Mouse (Mus musculus): Measurements from ENCODE around the gene Vmn1r44. TPM values are rescaled to one million over a fixed set of nuclear protein-coding genes. Genes with fewer than 3 reads are reported as not detected.

Vmn1r44 gene
- total and polyA plus RNA-seq, 3 experiments: not detected

DNA sequence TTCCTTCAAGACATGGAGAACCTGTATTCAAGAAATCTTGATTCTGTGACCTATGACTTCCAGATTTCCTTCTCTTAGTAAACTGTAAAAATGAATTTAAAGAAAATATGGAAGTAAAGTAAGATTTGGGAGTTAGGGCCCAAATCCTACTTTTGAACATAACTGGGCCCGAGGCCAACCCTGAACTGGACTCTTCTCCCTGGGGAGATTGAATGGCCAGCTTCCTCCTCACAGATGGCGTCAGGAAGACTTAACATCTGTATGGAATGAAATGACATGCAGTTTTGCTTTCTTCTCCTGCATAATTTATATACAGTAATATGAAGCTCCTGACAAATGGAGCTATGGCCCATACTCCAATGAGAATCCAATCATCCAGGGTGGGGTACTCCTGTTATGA, 57.5 kb downstream of the Vmn1r44 start:
- no peaks in the 10 kb centered on the region for H3K4me1 ChIP-seq (ENCODE audit: control insufficient read depth in 1 of 2, insufficient read depth in 2 of 2)
- no peak overlapping the region for H3K4me3 ChIP-seq (replicated peaks in 1 of 3; ENCODE audit: low read depth in 2 of 3, low read length in 2 of 3, poor library complexity in 1 of 3)
- no peaks in the 10 kb centered on the region for H3K79me2 ChIP-seq (replicated peaks; ENCODE audit: control insufficient read depth, extremely low read depth, insufficient read depth, poor library complexity, severe bottlenecking)
- no peak overlapping the region for H3K4me2 ChIP-seq (ENCODE audit: insufficient read depth, low read depth, poor library complexity, severe bottlenecking)
- in situ Hi-C loops (cut with MboI; ENCODE audit: low pct_ligation_motif_present, low pct_unique_long_range_greater_than_20kb, low sequenced_read_pairs) (no loop called here), dilution Hi-C loops (cut with MboI; ENCODE audit: extremely low pct_ligation_motif_present, extremely low pct_unique_long_range_greater_than_20kb, low sequenced_read_pairs) (no loop called here)
- no peak overlapping the region for H3K27ac ChIP-seq (ENCODE audit: insufficient read depth, low read depth)
- H3K36me3 ChIP-seq (replicated peaks in 1 of 2; ENCODE audit: control insufficient read depth in 1 of 2, insufficient read depth in 1 of 2, low read length in 1 of 2): no peaks in the 10 kb centered on the region
- H3K27me3 ChIP-seq (replicated peaks): no peaks in the 10 kb centered on the region
- H3K9me3 ChIP-seq (replicated peaks; ENCODE audit: low read length): no peaks in the 10 kb centered on the region
- no peak for DNase-seq (ENCODE audit: extremely low read depth)
- TF ChIP-seq USF2 (conservative IDR thresholded peaks at IDR 0.05; ENCODE audit: low read depth, low read length) (no peak), ETS1 (conservative IDR thresholded peaks at IDR 0.05; ENCODE audit: low read depth, low read length) (no peak), BHLHE40 (IDR thresholded peaks at IDR 0.05; ENCODE audit: low read depth, low read length) (no peak), MAZ (IDR thresholded peaks at IDR 0.05; ENCODE audit: low read depth, low read length) (no peak), KAT2A (IDR thresholded peaks at IDR 0.05; ENCODE audit: insufficient replicate concordance, low read length) (no peak)
- no peak overlapping the region for H3K9ac ChIP-seq (ENCODE audit: insufficient read depth, low read depth)

Other genes starting within 250 kb of the Vmn1r44 start
- gene Txnrd3, start 239.7 kb upstream of the Vmn1r44 start, total RNA-seq (2012; rRNA removed): 6.1 and 6.7 TPM in 2 replicates
- 7.9 and 8.6 TPM in 2 replicates for gene Txnrd3, start 239.7 kb upstream of the Vmn1r44 start, total RNA-seq (2014; rRNA removed)
- 8.0 TPM in 2 replicates for gene Txnrd3, start 239.7 kb upstream of the Vmn1r44 start, polyA plus RNA-seq (2012; ENCODE audit: insufficient read length, low read depth)
- not detected in 2 replicates for gene Vmn1r40, start 176.1 kb upstream of the Vmn1r44 start, total RNA-seq (2012; rRNA removed)
- gene Vmn1r40, start 176.1 kb upstream of the Vmn1r44 start, total RNA-seq (2014; rRNA removed): not detected in 2 replicates
- gene Vmn1r40, start 176.1 kb upstream of the Vmn1r44 start, polyA plus RNA-seq (2012; ENCODE audit: insufficient read length, low read depth): not detected in 2 replicates
- gene Vmn1r41, start 142.9 kb upstream of the Vmn1r44 start, total RNA-seq (2012; rRNA removed): not detected in 2 replicates
- gene Vmn1r41, start 142.9 kb upstream of the Vmn1r44 start, total RNA-seq (2014; rRNA removed): not detected in 2 replicates
- not detected in 2 replicates for gene Vmn1r41, start 142.9 kb upstream of the Vmn1r44 start, polyA plus RNA-seq (2012; ENCODE audit: insufficient read length, low read depth)
- gene Vmn1r42, start 7.2 kb upstream of the Vmn1r44 start, total RNA-seq (2012; rRNA removed): not detected in 2 replicates
- not detected in 2 replicates for gene Vmn1r42, start 7.2 kb upstream of the Vmn1r44 start, total RNA-seq (2014; rRNA removed)
- not detected in 2 replicates for gene Vmn1r42, start 7.2 kb upstream of the Vmn1r44 start, polyA plus RNA-seq (2012; ENCODE audit: insufficient read length, low read depth)
- 0.08 TPM in 2 replicates for gene Vmn1r43, start 7.2 kb upstream of the Vmn1r44 start, total RNA-seq (2012; rRNA removed)
- 0.01 TPM in 1 of 2 replicates, not detected in the other for gene Vmn1r43, start 7.2 kb upstream of the Vmn1r44 start, total RNA-seq (2014; rRNA removed)
- 0.03 and 0.04 TPM in 2 replicates for gene Vmn1r43, start 7.2 kb upstream of the Vmn1r44 start, polyA plus RNA-seq (2012; ENCODE audit: insufficient read length, low read depth)
- not detected in 2 replicates for gene Vmn1r45, start 56.9 kb downstream of the Vmn1r44 start, total RNA-seq (2012; rRNA removed)
- gene Vmn1r45, start 56.9 kb downstream of the Vmn1r44 start, total RNA-seq (2014; rRNA removed): 0.07 TPM in 1 of 2 replicates, not detected in the other
- not detected in 2 replicates for gene Vmn1r45, start 56.9 kb downstream of the Vmn1r44 start, polyA plus RNA-seq (2012; ENCODE audit: insufficient read length, low read depth)
- not detected in 2 replicates for gene Vmn1r46, start 85.7 kb downstream of the Vmn1r44 start, total RNA-seq (2012; rRNA removed)
- gene Vmn1r46, start 85.7 kb downstream of the Vmn1r44 start, total RNA-seq (2014; rRNA removed): not detected in 2 replicates
- gene Vmn1r46, start 85.7 kb downstream of the Vmn1r44 start, polyA plus RNA-seq (2012; ENCODE audit: insufficient read length, low read depth): not detected in 2 replicates
- not detected in 2 replicates for gene Vmn1r47, start 132.5 kb downstream of the Vmn1r44 start, total RNA-seq (2012; rRNA removed)
- gene Vmn1r47, start 132.5 kb downstream of the Vmn1r44 start, total RNA-seq (2014; rRNA removed): not detected in 2 replicates
- gene Vmn1r47, start 132.5 kb downstream of the Vmn1r44 start, polyA plus RNA-seq (2012; ENCODE audit: insufficient read length, low read depth): not detected in 2 replicates
- gene Vmn1r48, start 153.2 kb downstream of the Vmn1r44 start, total RNA-seq (2012; rRNA removed): not detected in 2 replicates
- gene Vmn1r48, start 153.2 kb downstream of the Vmn1r44 start, total RNA-seq (2014; rRNA removed): not detected in 2 replicates
- gene Vmn1r48, start 153.2 kb downstream of the Vmn1r44 start, polyA plus RNA-seq (2012; ENCODE audit: insufficient read length, low read depth): not detected in 2 replicates
- gene Vmn1r49, start 194.8 kb downstream of the Vmn1r44 start, total RNA-seq (2012; rRNA removed): not detected in 2 replicates
- gene Vmn1r49, start 194.8 kb downstream of the Vmn1r44 start, total RNA-seq (2014; rRNA removed): not detected in 2 replicates
- not detected in 2 replicates for gene Vmn1r49, start 194.8 kb downstream of the Vmn1r44 start, polyA plus RNA-seq (2012; ENCODE audit: insufficient read length, low read depth)
- not detected in 2 replicates for gene Vmn1r50, start 217.8 kb downstream of the Vmn1r44 start, total RNA-seq (2012; rRNA removed)
- not detected in 2 replicates for gene Vmn1r50, start 217.8 kb downstream of the Vmn1r44 start, total RNA-seq (2014; rRNA removed)
- gene Vmn1r50, start 217.8 kb downstream of the Vmn1r44 start, polyA plus RNA-seq (2012; ENCODE audit: insufficient read length, low read depth): not detected in 2 replicates
- gene Vmn1r51, start 238.9 kb downstream of the Vmn1r44 start, total RNA-seq (2012; rRNA removed): not detected in 2 replicates
- not detected in 2 replicates for gene Vmn1r51, start 238.9 kb downstream of the Vmn1r44 start, total RNA-seq (2014; rRNA removed)
- gene Vmn1r51, start 238.9 kb downstream of the Vmn1r44 start, polyA plus RNA-seq (2012; ENCODE audit: insufficient read length, low read depth): not detected in 2 replicates

Data from CH12.LX (cell line).